Mouse (Mus musculus): ENCODE data around the gene Casc3.

DNA sequence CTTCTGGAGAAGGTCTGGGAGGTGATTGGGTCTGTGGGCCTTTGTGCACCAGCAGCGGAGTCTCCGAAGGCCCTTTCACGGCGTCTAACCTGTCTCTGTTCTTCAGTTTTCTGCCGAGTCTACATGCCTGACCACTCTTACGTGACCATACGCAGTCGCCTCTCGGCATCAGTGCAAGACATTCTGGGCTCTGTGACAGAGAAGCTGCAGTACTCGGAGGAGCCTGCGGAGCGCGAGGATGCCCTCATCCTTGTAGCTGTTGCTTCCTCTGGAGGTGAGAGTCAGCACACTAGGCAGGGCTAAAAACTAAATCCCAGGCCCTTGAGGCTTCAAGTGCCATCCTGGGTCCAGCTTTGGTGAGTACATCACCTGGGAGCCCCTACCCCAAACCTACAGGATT lies 41.3 kb downstream of the Casc3 start:
- TF ChIP-seq CTCF (IDR thresholded peaks at IDR 0.05; ENCODE audit: low read depth) (peak; percentile 33; the same call in 1 of the 2 replicates), EP300 (optimal IDR thresholded peaks at IDR 0.05) (no peak)
